Mouse (Mus musculus): ENCODE data around the gene Trak1.

DNA sequence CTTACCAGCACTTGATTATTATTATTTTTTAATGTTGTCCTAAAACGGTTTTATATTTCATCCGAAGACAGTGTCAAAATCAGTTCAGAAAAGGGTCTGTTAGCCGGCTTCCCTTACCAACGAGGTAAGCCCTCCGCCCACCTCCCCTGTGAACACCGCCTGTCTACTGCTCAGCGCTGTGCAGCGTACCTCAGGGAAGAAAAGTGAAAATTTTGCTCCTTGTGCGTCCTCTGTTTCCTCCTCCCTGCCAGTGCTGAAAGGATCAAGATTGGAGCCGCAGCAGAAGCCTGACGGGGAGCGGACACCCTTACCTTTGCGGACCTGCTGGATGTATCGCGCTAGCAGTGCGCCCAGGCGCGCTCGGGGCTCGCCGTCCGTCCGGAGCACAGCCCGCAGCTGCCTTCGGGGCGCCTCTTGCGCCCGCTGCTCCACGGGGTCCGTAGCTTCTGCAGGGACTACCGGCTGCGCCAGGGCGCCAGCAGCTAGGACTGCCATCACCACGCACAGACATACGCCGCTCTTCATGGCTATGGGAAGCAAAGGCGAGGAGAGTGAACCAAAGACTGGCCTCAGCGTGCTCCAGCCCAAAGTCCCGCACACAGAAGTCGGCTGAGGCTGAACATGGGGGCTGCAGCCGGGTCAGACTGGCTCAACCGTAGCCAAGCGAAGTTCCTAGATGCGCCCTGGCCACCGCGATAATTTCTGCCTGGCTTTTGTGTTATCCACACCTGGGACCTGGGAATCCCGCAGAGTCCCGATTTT is 196.9 kb downstream of the Trak1 start:
- TF ChIP-seq CTCF (IDR thresholded peaks at IDR 0.05; ENCODE audit: borderline replicate concordance, insufficient read depth, low read depth, low read length) (no peak), POLR2A (IDR thresholded peaks at IDR 0.05; ENCODE audit: borderline replicate concordance, insufficient read depth, low read length) (no peak)

Measured in cerebellum, adult 2 months (tissue).